Mouse (Mus musculus): ENCODE measurements around the gene Nudt16l1. TPM values are rescaled to one million over a fixed set of nuclear protein-coding genes. Genes with fewer than 3 reads are reported as not detected.

Gene Nudt16l1
- polyA plus RNA-seq, 1 experiment from 2014 or later: 171 TPM

Other genes starting within 250 kb of the Nudt16l1 start
- 124 and 135 TPM in 2 replicates for gene Nmral1, start 219.4 kb upstream of the Nudt16l1 start, polyA plus RNA-seq (2016; fragmentation: Nextera tagmentation; extraction: Ambion mirVana)
- gene Hmox2, start 212.4 kb upstream of the Nudt16l1 start, polyA plus RNA-seq (2016; fragmentation: Nextera tagmentation; extraction: Ambion mirVana): 102 and 105 TPM in 2 replicates
- 96.8 and 99.7 TPM in 2 replicates for gene Cdip1, start 148.5 kb upstream of the Nudt16l1 start, polyA plus RNA-seq (2016; fragmentation: Nextera tagmentation; extraction: Ambion mirVana)
- 0.50 and 0.67 TPM in 2 replicates for gene 4930562C15Rik, start 103.3 kb upstream of the Nudt16l1 start, polyA plus RNA-seq (2016; fragmentation: Nextera tagmentation; extraction: Ambion mirVana)
- 31.2 and 32.7 TPM in 2 replicates for gene Ubald1, start 58.4 kb upstream of the Nudt16l1 start, polyA plus RNA-seq (2016; fragmentation: Nextera tagmentation; extraction: Ambion mirVana)
- 91.9 and 93.4 TPM in 2 replicates for gene Mgrn1, start 52.5 kb upstream of the Nudt16l1 start, polyA plus RNA-seq (2016; fragmentation: Nextera tagmentation; extraction: Ambion mirVana)
- gene Anks3, start 25.4 kb downstream of the Nudt16l1 start, polyA plus RNA-seq (2016; fragmentation: Nextera tagmentation; extraction: Ambion mirVana): 64.3 and 69.2 TPM in 2 replicates
- gene Sept12, start 59.1 kb downstream of the Nudt16l1 start, polyA plus RNA-seq (2016; fragmentation: Nextera tagmentation; extraction: Ambion mirVana): not detected in 2 replicates
- gene Smim22, start 68.5 kb downstream of the Nudt16l1 start, polyA plus RNA-seq (2016; fragmentation: Nextera tagmentation; extraction: Ambion mirVana): 3.6 and 3.9 TPM in 2 replicates
- gene Rogdi, start 74.8 kb downstream of the Nudt16l1 start, polyA plus RNA-seq (2016; fragmentation: Nextera tagmentation; extraction: Ambion mirVana): 65.1 and 74.9 TPM in 2 replicates
- gene Glyr1, start 111.1 kb downstream of the Nudt16l1 start, polyA plus RNA-seq (2016; fragmentation: Nextera tagmentation; extraction: Ambion mirVana): 169 and 172 TPM in 2 replicates
- gene Ubn1, start 111.3 kb downstream of the Nudt16l1 start, polyA plus RNA-seq (2016; fragmentation: Nextera tagmentation; extraction: Ambion mirVana): 26.9 and 27.0 TPM in 2 replicates
- 3.2 and 3.3 TPM in 2 replicates for gene Ppl, start 193.7 kb downstream of the Nudt16l1 start, polyA plus RNA-seq (2016; fragmentation: Nextera tagmentation; extraction: Ambion mirVana)
- gene Sec14l5, start 208.3 kb downstream of the Nudt16l1 start, polyA plus RNA-seq (2016; fragmentation: Nextera tagmentation; extraction: Ambion mirVana): 0.13 TPM in 1 of 2 replicates, not detected in the other